Mouse (Mus musculus) common myeloid progenitor, adult 5-6 weeks (primary cell): ENCODE data around the gene Inafm2. TPM values are rescaled to one million over a fixed set of nuclear protein-coding genes. Genes with fewer than 3 reads are reported as not detected.
A peak's percentile ranks its signal among the peaks of the same experiment; 100 is the strongest.

ENCODE experiments used
- ATAC-seq: replicated peaks from 2 replicates; pipeline ENCODE4 v1.8.0; 2016; ENCODE audit warnings: low read depth, mild to moderate bottlenecking, moderate TSS enrichment, inconsistent platforms; ENCODE audit not compliant: poor library complexity, severe bottlenecking
- total RNA-seq: library from RNA; stranded (forward); fragments of 200-1000, 187-1606 nt; gene quantifications from 2 replicates; pipeline ENCODE4 v1.2.3, GENCODE M21; 2017

Inafm2 gene
- total RNA-seq, 1 experiment from 2014 or later = 19.8 TPM

DNA sequence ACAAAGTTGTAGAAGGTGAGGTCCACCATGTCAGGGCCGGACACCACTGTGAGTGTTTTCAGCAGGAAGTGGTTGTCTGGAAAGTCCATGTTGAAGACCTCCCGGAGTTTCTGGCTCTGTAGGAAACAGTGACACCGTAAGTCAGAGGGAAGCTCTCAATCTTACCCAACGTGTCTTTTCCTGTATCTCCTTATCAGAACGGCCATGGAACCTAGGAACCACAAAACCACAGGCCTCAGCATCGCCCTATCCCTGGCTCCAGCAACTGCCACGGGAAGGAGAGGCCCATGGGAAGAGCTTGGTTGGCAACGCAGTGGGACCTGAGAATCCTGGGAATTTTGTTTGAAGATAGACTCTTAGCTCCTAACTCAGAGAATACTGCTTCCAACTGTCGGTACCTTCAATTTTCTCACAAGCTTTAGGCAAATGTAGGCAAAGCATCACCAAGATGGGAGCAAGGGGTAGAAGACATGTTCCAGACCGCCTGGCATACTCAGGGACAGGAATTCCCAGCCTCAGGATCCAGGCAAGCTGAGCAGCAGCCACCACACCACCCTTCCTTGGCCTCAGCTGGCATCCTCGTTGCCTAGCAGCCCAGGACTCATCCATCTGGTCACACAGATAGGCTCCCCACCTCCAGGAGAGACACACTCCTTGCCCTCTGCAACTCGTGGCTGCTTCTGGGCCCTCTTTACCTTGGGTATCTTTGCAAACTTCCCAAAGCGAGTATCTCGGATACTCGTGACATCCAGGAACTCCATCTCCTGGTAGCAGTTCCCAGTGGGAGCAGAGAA is 21.7 kb upstream of the Inafm2 start:
- ATAC-seq = peak; percentile 41

DNA sequence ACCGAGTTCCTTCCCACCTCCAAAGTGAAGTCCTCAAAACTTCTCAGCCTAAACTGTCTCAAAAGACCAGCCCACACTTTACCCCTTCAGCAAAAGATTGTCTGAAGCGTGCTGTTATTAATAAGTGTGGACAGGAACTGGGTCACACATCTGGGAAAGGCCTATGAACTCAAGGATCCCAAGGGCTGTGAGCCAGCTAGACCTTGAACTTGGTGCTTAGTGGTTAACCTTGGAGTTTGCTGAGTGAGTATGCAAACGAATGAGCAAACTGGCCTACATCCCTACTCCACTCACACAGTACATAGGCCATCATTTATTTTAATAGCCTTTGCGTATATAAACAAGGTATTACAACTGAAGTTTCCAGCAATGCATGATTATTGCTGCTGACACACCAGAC is 20.0 kb upstream of the Inafm2 start:
- ATAC-seq = no peak

DNA sequence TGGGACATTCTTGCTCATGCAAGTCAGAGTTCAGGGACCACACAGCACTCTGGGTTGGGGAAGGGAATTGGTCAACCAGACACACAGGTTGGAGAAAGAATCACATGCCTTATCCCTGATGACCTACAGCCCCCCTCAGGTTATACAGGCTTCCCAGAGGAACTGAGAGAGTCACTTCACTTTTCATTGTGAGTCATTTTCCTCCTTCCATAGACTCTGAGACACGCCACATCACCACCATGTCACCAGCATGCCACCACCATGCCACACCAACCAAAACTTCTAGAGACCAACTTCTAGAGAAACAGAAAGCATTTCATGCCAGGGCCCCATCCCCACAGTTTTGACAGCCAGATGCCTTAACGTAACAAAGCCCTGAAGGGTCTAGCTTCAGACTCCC is 18.7 kb upstream of the Inafm2 start:
- ATAC-seq = no peak

DNA sequence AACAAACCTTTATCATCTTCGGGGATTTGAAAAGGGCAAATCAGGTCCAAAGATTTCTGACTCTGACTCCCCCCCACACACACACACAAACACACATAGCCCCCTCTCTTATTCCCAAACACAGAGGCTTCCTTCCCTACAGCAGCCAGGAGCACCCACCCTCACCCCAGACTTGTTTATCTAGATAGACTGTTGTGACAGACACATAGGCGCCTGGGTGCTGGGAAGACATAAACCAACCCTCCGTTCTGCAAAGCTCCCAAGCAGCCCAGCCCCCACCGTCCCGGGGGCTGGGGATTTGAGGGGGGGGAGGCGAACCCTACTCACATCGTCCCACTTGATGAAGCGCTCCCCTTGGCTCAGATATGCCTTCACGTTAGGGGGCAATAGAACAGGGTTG is 17.6 kb upstream of the Inafm2 start:
- ATAC-seq = no peak

DNA sequence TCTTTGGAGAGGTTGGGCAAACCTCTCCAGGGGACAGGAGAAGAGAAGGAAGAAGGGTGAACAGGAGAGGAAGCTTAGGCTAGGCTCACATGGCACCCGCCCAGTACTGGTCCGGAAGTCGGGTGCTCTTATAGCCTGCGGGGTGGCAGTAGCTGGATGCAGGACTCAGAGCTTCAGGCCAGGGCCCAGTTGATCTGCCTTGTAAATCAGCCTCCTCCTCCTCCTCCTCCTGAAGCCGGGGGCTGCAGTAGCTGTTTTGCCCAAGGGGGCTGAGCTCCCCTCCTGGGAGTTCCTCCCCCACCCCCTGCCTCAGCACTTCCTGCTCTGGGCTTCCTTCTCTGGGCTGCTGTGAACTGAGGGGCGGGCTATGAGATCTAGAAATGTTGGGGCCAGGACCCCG is 17.2 kb upstream of the Inafm2 start, which contains the start of gene Plcb2:
Gene Plcb2, minus strand, starts transcription at position 102 of the 400 bp plus-strand sequence.
- peak; percentile 40 for ATAC-seq

DNA sequence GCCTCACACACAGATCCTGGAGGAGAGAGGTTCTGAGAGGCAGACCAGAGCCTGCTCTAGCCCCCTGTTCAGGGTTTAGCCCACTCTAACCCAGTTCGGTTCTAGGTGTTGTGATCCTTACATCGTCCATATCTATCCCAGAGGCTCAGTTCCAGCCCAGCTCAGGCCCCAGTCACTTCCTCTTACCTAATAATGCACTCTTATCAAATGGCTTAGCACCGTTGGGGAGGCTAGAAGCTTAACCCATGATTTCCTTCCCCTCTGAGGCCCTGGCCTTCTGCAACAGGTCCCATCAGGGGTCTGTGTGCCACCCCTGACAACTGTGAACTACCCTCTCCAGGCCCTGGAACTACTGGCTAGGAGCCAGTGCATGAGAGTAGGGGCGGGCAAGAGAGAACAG is 16.4 kb upstream of the Inafm2 start:
- ATAC-seq = peak; percentile 48

DNA sequence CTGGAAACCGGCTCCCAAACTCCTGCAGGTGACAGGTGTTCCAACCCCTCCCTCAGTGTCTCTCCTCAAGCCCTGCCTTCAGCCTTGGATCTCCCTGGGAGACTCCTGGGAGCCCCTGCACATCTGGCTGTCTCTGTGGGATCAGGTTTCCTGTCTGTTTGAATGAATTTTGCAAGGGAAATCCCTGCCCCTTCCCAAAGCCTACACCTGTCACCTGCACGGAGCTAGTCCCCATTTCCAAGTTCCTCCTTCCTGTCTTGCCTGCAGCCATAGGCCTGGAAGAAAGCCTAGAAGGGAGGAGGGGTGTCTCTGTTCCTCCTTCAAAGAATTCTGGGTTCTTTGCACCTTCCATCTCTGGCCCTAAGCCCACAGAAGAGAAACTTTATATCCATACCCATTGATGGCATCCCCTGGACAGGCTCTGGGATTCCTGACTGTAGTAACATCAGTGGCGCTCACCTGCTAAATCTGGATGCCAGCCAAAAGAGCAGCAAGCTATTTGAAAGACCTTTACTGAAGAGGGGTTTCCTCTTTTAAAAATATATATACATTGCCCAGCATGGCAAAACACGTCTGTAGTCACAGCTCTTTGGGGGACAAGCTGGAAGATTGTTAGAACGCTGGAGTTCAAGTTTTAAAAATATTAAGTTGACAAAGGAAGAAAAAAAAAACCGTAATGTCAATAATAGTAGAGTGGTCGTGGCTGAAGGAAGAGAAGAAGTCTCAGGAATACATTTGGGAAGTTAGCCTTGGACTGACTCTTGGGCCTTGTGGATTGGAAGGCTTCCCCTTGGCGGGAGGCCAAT is 15.5 kb upstream of the Inafm2 start:
- no peak for ATAC-seq

DNA sequence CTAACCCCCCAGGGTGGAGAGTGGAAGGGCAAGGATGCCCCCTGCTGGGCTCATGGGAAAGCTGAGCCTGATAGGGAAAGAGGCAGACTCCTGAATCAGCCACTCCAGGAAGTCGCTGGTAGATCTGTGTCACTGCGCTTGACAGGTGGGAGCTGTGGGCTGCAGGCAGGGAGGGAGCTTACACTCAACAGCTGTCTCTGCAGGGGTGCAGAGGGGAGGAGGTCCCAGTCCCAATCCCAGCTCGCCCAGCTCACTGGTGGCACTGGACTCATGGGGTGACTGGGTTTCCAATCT is 15.0 kb upstream of the Inafm2 start:
- peak; percentile 63 for ATAC-seq

DNA sequence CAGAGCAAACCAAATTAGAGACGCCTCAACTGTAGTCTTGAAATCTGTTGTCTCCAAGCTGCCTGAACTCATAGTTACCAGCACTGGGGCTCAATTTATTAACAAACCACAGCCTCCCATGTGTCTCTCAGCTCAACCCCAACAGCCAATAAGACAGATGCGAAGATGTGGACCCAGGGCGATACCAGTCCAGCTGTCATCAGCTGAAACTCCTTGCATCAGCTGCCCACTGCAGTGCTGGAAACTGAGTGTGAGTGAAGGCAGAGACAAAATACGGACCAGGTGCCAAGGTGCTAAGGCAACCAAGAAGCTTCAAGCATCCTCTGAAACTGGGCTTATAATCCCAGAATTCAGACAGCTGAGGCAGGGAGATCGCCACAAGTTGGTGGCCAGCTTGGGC is 13.6 kb upstream of the Inafm2 start:
- no peak for ATAC-seq

DNA sequence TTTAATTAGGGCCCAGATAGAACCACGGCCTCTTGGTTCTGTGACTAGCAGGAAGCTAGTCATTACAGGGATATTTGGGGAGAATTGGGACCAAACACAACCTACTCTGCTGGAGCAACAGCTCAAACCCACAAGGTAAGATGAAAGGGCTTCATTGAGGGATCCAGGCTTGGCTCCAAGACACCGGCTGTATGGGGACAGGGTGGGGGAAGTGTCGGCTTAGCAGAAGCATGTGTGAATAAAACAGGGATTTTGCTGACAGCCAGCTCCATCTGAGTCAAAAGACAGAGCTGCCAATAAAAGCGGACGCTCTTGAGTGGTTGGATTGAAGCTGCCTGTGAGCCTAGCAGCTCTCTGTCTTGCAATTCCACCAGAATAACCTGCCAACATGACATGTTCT is 12.2 kb upstream of the Inafm2 start:
- no peak for ATAC-seq

DNA sequence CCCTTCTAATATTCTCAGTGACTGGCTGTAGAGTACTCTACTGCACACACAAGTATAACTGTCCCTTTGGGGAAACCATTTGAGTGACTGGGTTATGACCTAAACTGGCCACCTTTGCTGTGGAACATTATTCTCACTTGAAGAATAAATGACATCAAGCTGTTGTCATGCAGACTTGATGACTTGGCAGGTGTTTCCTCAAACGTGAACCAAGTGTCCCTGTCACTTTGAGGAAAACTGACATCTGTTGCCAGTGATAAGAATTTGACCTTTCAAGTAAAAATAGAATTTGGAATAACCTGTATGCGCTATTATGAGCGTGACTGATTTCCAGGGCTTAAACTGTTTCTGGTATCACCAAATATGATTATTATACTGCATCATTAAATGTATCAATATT is 5.2 kb upstream of the Inafm2 start:
- no peak for ATAC-seq

DNA sequence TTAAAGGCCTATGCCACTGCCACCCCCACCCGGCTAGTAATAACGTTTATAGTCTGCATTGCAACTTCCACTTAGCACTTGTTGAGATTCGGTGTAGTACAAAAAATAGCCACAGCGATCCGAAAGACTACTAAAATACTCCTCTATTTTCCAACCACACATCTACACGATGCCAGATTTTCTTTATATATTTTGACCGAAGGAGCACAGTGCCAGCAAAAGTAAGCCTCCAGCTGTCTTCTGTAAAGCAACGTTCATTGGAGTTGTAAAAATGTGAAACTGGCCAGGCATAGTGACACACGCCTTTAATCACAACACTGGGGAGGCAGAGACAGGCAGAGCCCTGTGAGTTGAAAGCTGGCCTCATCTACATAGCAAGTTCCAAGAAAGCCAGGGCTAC is 4.4 kb upstream of the Inafm2 start:
- no peak for ATAC-seq

DNA sequence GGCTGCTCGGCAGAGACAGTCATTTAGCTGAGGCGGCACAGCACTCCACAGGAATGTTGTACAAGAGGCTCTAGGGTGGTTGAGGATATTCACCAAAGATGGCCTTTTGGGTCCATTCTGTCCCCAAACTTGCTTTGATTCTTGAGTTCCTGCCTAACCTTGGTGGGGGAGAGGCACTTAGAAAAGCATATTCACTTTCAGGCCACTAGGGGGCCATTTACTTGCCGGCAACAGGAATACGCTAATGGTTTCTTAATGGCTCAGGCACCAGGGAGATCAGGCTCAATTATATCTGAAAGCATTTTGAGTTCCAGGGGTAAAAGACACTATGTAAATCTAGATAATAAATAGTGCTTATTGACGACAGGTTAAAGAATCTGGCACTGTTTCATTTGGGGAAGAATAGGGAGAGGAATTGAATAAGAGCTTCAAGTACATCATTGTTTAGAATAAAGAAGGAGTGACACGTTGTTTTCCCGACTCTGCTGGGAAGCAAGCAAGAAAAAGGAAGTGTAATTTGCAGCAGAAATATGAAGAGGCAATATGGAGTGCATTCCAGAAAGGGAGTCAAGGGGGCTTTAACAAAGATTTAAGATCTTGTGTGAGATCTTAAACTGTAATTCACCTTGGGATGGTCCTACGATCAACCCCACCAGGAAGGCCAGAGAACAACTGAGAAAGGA is 2.2 kb upstream of the Inafm2 start:
- peak; percentile 40; the same call in 1 of the 2 replicates for ATAC-seq

DNA sequence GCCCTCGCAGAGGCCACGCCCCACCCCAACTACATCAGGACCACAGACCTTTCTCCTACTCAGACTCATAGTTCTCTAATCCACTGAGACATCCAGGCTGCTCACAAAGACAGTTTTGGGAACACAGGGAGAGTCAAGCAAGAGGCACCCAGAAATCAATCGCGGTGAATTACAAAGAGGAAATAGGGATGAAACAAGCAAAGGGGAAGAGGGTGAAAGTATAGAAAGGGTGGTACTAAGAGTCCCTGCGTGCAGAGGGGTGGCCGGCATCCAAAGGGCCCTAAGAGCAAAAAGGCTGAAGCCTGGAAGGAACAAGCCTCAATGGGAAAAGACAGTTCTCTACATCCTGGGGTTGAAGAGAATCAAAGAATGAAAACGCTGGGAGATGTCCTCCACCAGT is 937 bp upstream of the Inafm2 start:
- no peak; the same call in 1 of the 2 replicates for ATAC-seq

DNA sequence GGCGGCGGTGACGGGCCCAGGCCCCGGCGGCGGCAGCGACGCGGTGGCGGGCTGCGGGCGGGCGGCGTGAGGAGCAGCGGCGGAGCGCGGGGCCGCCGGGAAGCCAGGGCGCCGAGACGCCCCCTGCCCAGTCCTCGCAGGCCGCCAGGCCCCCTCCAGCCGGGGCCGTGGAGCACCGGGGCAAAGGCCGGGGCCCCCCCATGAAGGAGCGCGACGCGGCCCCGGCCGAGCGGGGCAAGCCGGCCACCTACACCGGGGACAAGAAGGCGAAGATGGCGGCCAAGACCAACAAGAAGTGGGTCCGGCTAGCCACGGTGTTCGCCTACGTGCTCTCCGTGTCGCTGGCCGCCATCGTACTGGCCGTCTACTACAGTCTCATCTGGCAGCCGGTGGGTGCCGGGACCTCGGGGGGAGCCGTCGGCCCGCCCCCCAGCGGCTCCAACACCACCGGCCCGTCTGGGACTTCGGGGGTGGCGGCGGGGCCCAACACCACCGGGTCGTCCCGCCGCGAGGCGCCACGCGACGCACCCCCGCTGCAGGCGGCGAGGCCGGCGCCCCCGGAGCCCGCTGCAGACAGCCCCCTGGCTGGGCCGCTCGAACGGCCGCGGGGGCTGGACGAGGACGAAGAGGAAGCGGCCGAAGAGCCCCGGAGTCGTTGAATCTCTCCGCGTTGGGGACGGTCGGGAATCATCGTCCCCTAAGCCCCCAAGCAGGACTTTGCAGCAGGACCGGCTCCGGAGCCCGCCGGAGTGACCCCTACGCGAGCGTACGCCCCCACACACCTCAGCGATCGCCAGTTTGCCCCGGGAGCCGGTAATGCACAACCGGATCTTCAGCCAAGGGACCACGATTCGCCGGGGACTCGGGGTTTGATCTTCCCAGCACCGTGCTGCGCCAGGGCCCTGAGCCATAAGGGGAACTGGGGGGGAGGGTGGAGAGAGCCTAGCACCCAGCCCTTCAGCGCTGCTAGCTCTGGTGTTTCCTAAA is 650 bp downstream of the Inafm2 start:
- no peak for ATAC-seq

DNA sequence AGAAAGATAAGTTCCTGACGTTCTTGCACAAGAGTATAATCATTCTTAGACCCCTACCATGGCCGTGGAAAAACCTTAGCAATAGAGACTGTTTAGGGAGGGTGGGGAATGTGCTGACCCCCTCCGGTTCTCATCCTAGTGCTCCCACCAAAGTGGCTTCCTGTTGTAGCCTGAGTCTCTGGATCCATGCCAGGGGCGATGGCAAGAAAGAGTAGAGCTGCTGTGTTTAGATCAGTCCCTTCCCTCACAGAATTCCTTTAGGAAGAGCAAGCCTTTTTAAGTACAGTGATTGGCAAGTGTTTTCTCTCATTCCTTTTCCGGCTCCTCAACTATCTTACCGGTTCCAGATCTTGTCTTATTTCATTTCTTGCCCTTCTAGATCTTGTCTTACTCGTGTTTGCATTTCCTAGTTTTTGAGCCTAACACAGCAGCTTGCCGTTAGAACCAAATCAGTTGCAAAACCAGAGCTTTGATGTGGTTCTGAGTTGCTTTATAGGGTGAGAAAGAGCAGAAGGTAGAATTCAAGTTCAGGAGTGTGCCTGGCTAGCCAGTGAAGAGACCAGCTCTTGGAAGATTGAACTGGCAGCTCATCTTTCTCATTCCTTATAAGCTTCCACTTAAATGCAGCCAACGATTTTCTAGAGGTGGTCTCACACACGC is 1.9 kb downstream of the Inafm2 start:
- ATAC-seq = no peak

DNA sequence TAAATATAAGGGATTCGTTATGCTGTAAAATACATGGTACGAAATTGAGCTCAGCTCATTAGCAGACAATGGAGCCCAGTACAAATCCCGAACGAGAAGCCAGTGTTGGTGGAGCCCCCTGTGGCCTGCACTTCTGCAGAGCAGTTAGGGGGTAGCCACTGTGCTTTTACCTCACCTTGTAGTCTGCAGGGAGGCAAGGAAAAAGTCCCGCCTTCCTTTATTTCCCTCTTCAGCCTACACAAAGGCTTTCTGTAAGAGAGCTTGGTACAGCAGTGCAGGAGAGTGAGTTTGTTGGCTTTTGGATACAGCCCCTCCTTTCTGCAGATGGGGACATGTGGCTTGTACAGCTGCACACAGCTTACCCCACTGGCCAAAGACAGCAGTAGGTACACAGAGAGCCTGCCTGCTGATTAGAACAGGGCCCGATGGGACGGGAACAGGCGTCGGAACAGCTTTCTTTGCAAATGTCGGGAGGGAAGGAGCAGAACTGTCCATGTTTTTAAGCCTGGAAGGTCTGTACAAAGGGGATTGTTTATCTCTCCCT is 3.9 kb downstream of the Inafm2 start:
- ATAC-seq = no peak

DNA sequence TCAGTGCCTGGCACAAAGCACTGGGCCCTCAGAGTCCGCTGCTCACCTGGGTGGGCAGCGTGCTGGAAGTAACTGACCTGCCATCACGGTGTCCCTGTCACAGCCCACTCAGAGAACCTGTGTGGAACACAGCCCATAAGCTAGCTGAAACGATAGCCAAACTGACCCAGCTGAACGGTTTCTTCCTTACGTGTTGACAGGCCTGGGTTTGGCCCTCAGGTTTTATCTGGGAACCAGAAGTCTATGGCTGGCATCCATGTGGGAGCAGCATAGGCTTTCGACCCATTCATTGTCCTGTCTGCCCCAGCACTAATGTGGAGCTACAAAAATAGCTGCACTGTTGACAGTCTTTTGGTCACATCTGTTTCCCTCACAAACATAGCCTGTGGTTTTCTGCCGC is 4.9 kb downstream of the Inafm2 start:
- ATAC-seq = peak; percentile 43; the same call in 1 of the 2 replicates
